Mouse (Mus musculus) lung, postnatal 0 days (tissue): ENCODE results near the gene Slfn8.

Experiments
- CTCF ChIP-seq: IDR thresholded peaks from 2 replicates; pipeline ENCODE4 v1.5.1; 2016; ENCODE audit warnings: antibody characterized with exemption, mild to moderate bottlenecking
- EP300 ChIP-seq: IDR thresholded peaks from 2 replicates; pipeline ENCODE4 v1.6.1; 2016; ENCODE audit warnings: antibody characterized with exemption, mild to moderate bottlenecking, control low read depth

GRCm38 (mm10) chr11:83020621-83021020, at the start of gene Slfn8:
- TF ChIP-seq CTCF: no peak
- TF ChIP-seq EP300: no peak
